ENCODE assay signal across 8 mouse cellular contexts in genomic region chr17:56672941-56673646, GRCm38 (mm10). TPM values are rescaled to one million over a fixed set of nuclear protein-coding genes. Genes with fewer than 3 reads are reported as not detected.
A peak's percentile ranks its signal among the peaks of the same experiment; 100 is the strongest.
DNase-seq lines count a peak whose midpoint lies in the region; ATAC-seq lines count a peak whose summit lies in the region.

Gene Ranbp3, plus strand, starts transcription at chr17:56673294.

- DNase-seq in adipocyte (ENCODE audit: low spot score), result peak; percentile 100
- DNase-seq in embryo, embryonic 10 days (ENCODE audit: low spot score), result peak; percentile 100
- peak; percentile 99 for DNase-seq in gastrocnemius, postnatal 10 days
- peak; percentile 100 for DNase-seq in induced T-regulatory cell, adult 2 months (ENCODE audit: low read depth)
- DNase-seq in left cerebral cortex, adult 9 months (ENCODE audit: low spot score in 2 of 2), result peak; percentile 98 to 99
- peak; percentile 99 for DNase-seq in right cerebral cortex, postnatal 14 days
- DNase-seq in urinary bladder, postnatal 36 days (ENCODE audit: low spot score in 2 of 2), result peak; percentile 96 to 99

- ATAC-seq in megakaryocyte progenitor cell, adult 5-6 weeks (replicated peaks; ENCODE audit: poor library complexity), result peak; percentile 84

RNA-seq across cellular contexts. Expression of gene Ranbp3, which starts in this region (rescaled TPM):
- total RNA-seq in gastrocnemius, postnatal 10 days (2021), result 10 to 100 TPM; 38.5 to 46.3 TPM
- total RNA-seq in megakaryocyte progenitor cell, adult 5-6 weeks (2015), result 24.8 and 34.3 TPM in 2 replicates
- total RNA-seq in megakaryocyte progenitor cell, adult 5-6 weeks (2017), result 63.3 and 72.8 TPM in 2 replicates

Comparison
In these comparisons a context has a peak if more than half of its experiments do, and no peak if none do; other contexts are left out.
1. Peak in every context shown above with its lines: DNase-seq and ATAC-seq.